Mouse (Mus musculus): ENCODE measurements around the gene Ppfia4.

- no peak for TF ChIP-seq CTCF (IDR thresholded peaks at IDR 0.05; ENCODE audit: borderline replicate concordance, extremely low read depth, insufficient read depth, insufficient read length)
- no peak for TF ChIP-seq POLR2A (IDR thresholded peaks at IDR 0.05; ENCODE audit: borderline replicate concordance, extremely low read depth, insufficient read depth, insufficient read length, poor library complexity, severe bottlenecking)
Measured at GRCm38 (mm10) chr1:134374124-134374523, 41.4 kb upstream of the Ppfia4 start.

All from brain, embryonic 14.5 days (tissue).